Comparison of ENCODE assay signal across 10 mouse cellular contexts in the genomic region with DNA sequence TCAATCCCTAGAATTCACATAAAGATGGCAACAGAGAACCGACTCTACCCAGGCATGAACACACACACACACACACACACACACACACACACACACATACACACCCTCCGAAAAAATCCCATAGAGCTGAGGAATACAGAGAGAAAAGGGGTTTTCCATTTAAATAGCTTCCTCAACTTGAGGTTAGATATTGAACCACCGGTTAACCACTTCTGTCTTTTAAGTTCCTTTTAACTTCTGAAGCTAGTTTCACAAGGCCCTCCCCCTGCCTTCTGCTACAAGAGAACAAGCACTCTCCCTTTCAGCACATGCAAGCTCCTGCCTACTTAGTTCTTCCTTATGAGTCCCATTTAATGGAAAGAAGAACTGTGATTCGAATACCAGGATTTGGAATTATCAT. TPM values are rescaled to one million over a fixed set of nuclear protein-coding genes. Genes with fewer than 3 reads are reported as not detected.
A peak's percentile ranks its signal among the peaks of the same experiment; 100 is the strongest.
DNase-seq lines count a peak whose midpoint lies in the region; ATAC-seq and TF ChIP-seq lines count a peak whose summit lies in the region.
"Had no signal": no experiment of that assay in that cellular context is flagged by ENCODE, and none has a peak within 500 bp of the region (broad histone marks: within the 10 kb centered on the region; RNA-seq: fewer than 3 reads in every experiment).

No protein-coding gene starts in this region.

- no peaks in the 10 kb centered on the region for H3K9me3 ChIP-seq in MEL (replicated peaks; ENCODE audit: insufficient read depth, low read length)

- DNase-seq in lung, postnatal 25 days (ENCODE audit: low spot score) = peak; percentile 64
- DNase-seq in lung, postnatal 14 days = no peak
- peak; percentile 95 for DNase-seq in MEL (ENCODE audit: low read depth, low spot score)
- DNase-seq in thymus, postnatal 14 days = peak; percentile 65
- no peak for DNase-seq in left cerebral cortex, adult 8-10 months (ENCODE audit: low spot score in 2 of 2)
- DNase-seq in right cerebral cortex, postnatal 25 days = no peak
- DNase-seq in testis, postnatal 14 days (ENCODE audit: low spot score) = no peak
- DNase-seq: gastrocnemius, postnatal 10 days; heart, postnatal 4 days had no signal

- peak; percentile 47 for ATAC-seq in megakaryocyte progenitor cell, adult 5-6 weeks (replicated peaks; ENCODE audit: poor library complexity)

- no peak for TF ChIP-seq RAD21 in MEL (IDR thresholded peaks at IDR 0.05; ENCODE audit: low read depth, low read length)

- peaks cover 0 to 47% of the 10 kb centered on the region in 2 experiments; a peak in 3 of 4 replicates for H3K36me3 ChIP-seq in MEL (ENCODE audit: control insufficient read depth in 1 of 2, insufficient read depth in 2 of 2, low read length in 2 of 2)

- H3K27ac ChIP-seq in MEL (ENCODE audit: control insufficient read depth, low read depth, low read length) = peak overlapping the region; percentile 62

- peak overlapping the region; percentile 20 for H3K9ac ChIP-seq in MEL (ENCODE audit: control insufficient read depth, low read depth, low read length, poor library complexity, severe bottlenecking)

- peak overlapping the region in 1 of 2 experiments; percentile 15; a peak in 1 of 4 replicates for H3K4me3 ChIP-seq in MEL (ENCODE audit: control insufficient read depth in 1 of 2, insufficient read depth in 1 of 2, low read depth in 2 of 2, low read length in 2 of 2)

- no peak for TF ChIP-seq CTCF in MEL (IDR thresholded peaks at IDR 0.05 in 2 of 3, conservative IDR thresholded peaks at IDR 0.05 in 1 of 3; ENCODE audit: control insufficient read depth in 1 of 3, insufficient read depth in 1 of 3, low read depth in 2 of 3, low read length in 3 of 3, poor library complexity in 1 of 3, severe bottlenecking in 1 of 3)

- peak in 1 of 2 experiments; percentile 38; a peak in 1 of 4 replicates for TF ChIP-seq POLR2A in MEL (IDR thresholded peaks at IDR 0.05; ENCODE audit: control insufficient read depth in 1 of 2, insufficient read depth in 1 of 2, low read depth in 1 of 2, low read length in 2 of 2, poor library complexity in 1 of 2)

- peaks cover 34% of the 10 kb centered on the region for H3K79me2 ChIP-seq in MEL (ENCODE audit: control insufficient read depth, insufficient read depth, low read length, poor library complexity)

- TF ChIP-seq EP300 in MEL (IDR thresholded peaks at IDR 0.05; ENCODE audit: low read depth in 1 of 2, low read length in 2 of 2) = peak; percentile 69 to 83

- H3K4me1 ChIP-seq in MEL (ENCODE audit: control insufficient read depth in 1 of 2, insufficient read depth in 2 of 2, low read length in 2 of 2) = peaks cover 17 to 41% of the 10 kb centered on the region in 2 experiments

- H3K27me3 ChIP-seq in MEL (ENCODE audit: control insufficient read depth in 1 of 2, insufficient read depth in 2 of 2, low read length in 2 of 2) = no peaks in the 10 kb centered on the region

TF ChIP-seq in MEL, 35 proteins besides CTCF, POLR2A, EP300 and RAD21:
- TF ChIP-seq TCF12 (IDR thresholded peaks at IDR 0.05; ENCODE audit: low read depth, low read length) (peak; percentile 50; the same call in 1 of the 2 replicates), MXI1 (IDR thresholded peaks at IDR 0.05; ENCODE audit: low read depth, low read length) (peak; percentile 66), GATA1 (IDR thresholded peaks at IDR 0.05; ENCODE audit: low read depth, low read length) (0 out of 2 replicates have a peak, but pooled peaks have one; percentile 46), UBTF (IDR thresholded peaks at IDR 0.05; ENCODE audit: borderline replicate concordance, insufficient read depth, low read depth, low read length) (no peak), MYC (IDR thresholded peaks at IDR 0.05; ENCODE audit: low read depth, low read length) (peak; percentile 91), ZNF384 (IDR thresholded peaks at IDR 0.05; ENCODE audit: low read depth, low read length) (peak; percentile 43; the same call in 1 of the 2 replicates), ETS1 (IDR thresholded peaks at IDR 0.05; ENCODE audit: low read depth, low read length) (peak; percentile 75), USF2 (IDR thresholded peaks at IDR 0.05; ENCODE audit: borderline replicate concordance in 1 of 2, insufficient read depth in 1 of 2, low read depth in 1 of 2, low read length in 2 of 2) (no peak), MAX (IDR thresholded peaks at IDR 0.05; ENCODE audit: low read length) (no peak), HCFC1 (IDR thresholded peaks at IDR 0.05; ENCODE audit: low read depth, low read length) (peak; percentile 31; the same call in 1 of the 2 replicates), ZC3H11A (IDR thresholded peaks at IDR 0.05; ENCODE audit: low read depth, low read length) (no peak), SIN3A (IDR thresholded peaks at IDR 0.05; ENCODE audit: low read length) (peak; percentile 90), E2F4 (IDR thresholded peaks at IDR 0.05; ENCODE audit: borderline replicate concordance, low read depth, low read length) (no peak), POLR2AphosphoS5 (IDR thresholded peaks at IDR 0.05; ENCODE audit: borderline replicate concordance, low read depth, low read length) (no peak), CHD1 (IDR thresholded peaks at IDR 0.05; ENCODE audit: low read depth, low read length) (peak; percentile 60; the same call in 1 of the 2 replicates), RCOR1 (IDR thresholded peaks at IDR 0.05; ENCODE audit: low read depth, low read length) (peak; percentile 93)
TF ChIP-seq in MEL: peak in this region for 10.

RNA-seq across cellular contexts. Expression of a gene that starts 2.0 kb away (rescaled TPM):
- total RNA-seq in MEL (2012; rRNA removed) = 167 and 175 TPM in 2 replicates
- 100 to 1,000 TPM; 216 to 583 TPM for polyA plus RNA-seq in MEL (2012; ENCODE audit: insufficient read depth in 1 of 2, insufficient read length in 2 of 2, low read depth in 1 of 2, low replicate concordance in 2 of 2, missing spikeins in 1 of 2)
- total RNA-seq in megakaryocyte progenitor cell, adult 5-6 weeks (2015) = 137 and 168 TPM in 2 replicates
- total RNA-seq in megakaryocyte progenitor cell, adult 5-6 weeks (2017) = 163 and 210 TPM in 2 replicates
- 100 to 1,000 TPM; 276 to 301 (median 288) TPM for total RNA-seq in left cerebral cortex, adult 8-10 months (2022)

Comparison
In these comparisons a context has a peak if more than half of its experiments do, and no peak if none do; other contexts are left out.
1. DNase-seq: peak in lung, postnatal 25 days (single experiment), MEL (single experiment) and thymus, postnatal 14 days (single experiment); none in lung, postnatal 14 days (single experiment), left cerebral cortex, adult 8-10 months (0 of 2), right cerebral cortex, postnatal 25 days (single experiment) and testis, postnatal 14 days (single experiment).